Mouse (Mus musculus): ENCODE results near the gene Tmem37.

GRCm38 (mm10) chr1:120099483-120099882 lies 25.6 kb upstream of the Tmem37 start:
- TF ChIP-seq POLR2A (IDR thresholded peaks at IDR 0.05; ENCODE audit: insufficient read depth, low read length), result no peak
- no peak for TF ChIP-seq EP300 (IDR thresholded peaks at IDR 0.05; ENCODE audit: insufficient read depth, low read depth, low read length)
- no peak for TF ChIP-seq CTCF (IDR thresholded peaks at IDR 0.05; ENCODE audit: low read depth, low read length)

Measured in ES-Bruce4 (cell line).